Mouse (Mus musculus) forebrain, embryonic 14.5 days (tissue): ENCODE results near the gene Ptprd. TPM values are rescaled to one million over a fixed set of nuclear protein-coding genes. Genes with fewer than 3 reads are reported as not detected.
A peak's percentile ranks its signal among the peaks of the same experiment; 100 is the strongest.

Experiments used
- ATAC-seq: fragments of 200-750 bp; cut with Nextera tagmentation; 2 replicates; pipeline ENCODE4 v1.8.0; 2017; ENCODE audit warnings: mild to moderate bottlenecking, moderate library complexity
- DNase-seq: peaks from one replicate; pipeline ENCODE4 v3.0.0-alpha.2; 2015; ENCODE audit warnings: low spot score
- H3K27ac ChIP-seq: fragments of 300-500 bp; sonication (generic); 2 replicates; pipeline ENCODE4 v1.5.1; 2014; ENCODE audit warnings: low read depth, mild to moderate bottlenecking, control low read depth, low read length, moderate library complexity
- H3K27me3 ChIP-seq: fragments of 300-500 bp; sonication (generic); replicated peaks from 2 replicates; pipeline ENCODE4 v1.6.1; 2014; ENCODE audit warnings: low read length, control low read depth, mixed read lengths; ENCODE audit not compliant: control insufficient read depth, insufficient read depth
- H3K36me3 ChIP-seq: fragments of 300-500 bp; sonication (generic); 2 replicates; pipeline ENCODE4 v1.6.1; 2014; ENCODE audit warnings: low read length, control low read depth; ENCODE audit not compliant: control insufficient read depth, insufficient read depth
- H3K4me1 ChIP-seq: fragments of 300-500 bp; sonication (generic); 2 replicates; pipeline ENCODE4 v1.6.1; 2014; ENCODE audit warnings: antibody characterized with exemption, low read length, control low read depth; ENCODE audit not compliant: control insufficient read depth, insufficient read depth
- H3K4me2 ChIP-seq: fragments of 300-500 bp; sonication (generic); 2 replicates; pipeline ENCODE4 v1.6.1; 2014; ENCODE audit warnings: mild to moderate bottlenecking, control low read depth, low read length
- H3K4me3 ChIP-seq: fragments of 300-500 bp; sonication (generic); 2 replicates; pipeline ENCODE4 v1.5.1; 2014; ENCODE audit warnings: low read depth, low read length, control low read depth
- H3K9ac ChIP-seq: fragments of 300-500 bp; sonication (generic); 2 replicates; pipeline ENCODE4 v1.6.1; 2014; ENCODE audit warnings: mild to moderate bottlenecking, low read length, control low read depth, moderate library complexity
- H3K9me3 ChIP-seq: fragments of 300-500 bp; sonication (generic); replicated peaks from 2 replicates; pipeline ENCODE4 v1.6.1; 2016; ENCODE audit warnings: low read length, control low read depth, mixed read lengths; ENCODE audit not compliant: control insufficient read depth
- WGBS: fragments of 180-500 bp; shearing (Covaris S2); extraction: QIAGEN DNeasy Blood & Tissue Kit; methylation state at CpG from one replicate; pipeline ENCODE4 v1.1.7; 2014; 5-methylcytosine and 5-hydroxymethylcytosine counted together
- polyA plus RNA-seq: library from polyadenylated mRNA; unstranded; fragments of >200 nt; fragmentation: Nextera tagmentation; extraction: Ambion mirVana; gene quantifications from 2 replicates; pipeline ENCODE4 v1.2.1, GENCODE M21; 2014

The Ptprd gene
- polyA plus RNA-seq, 1 experiment from 2014 or later = 43.3 TPM

DNA sequence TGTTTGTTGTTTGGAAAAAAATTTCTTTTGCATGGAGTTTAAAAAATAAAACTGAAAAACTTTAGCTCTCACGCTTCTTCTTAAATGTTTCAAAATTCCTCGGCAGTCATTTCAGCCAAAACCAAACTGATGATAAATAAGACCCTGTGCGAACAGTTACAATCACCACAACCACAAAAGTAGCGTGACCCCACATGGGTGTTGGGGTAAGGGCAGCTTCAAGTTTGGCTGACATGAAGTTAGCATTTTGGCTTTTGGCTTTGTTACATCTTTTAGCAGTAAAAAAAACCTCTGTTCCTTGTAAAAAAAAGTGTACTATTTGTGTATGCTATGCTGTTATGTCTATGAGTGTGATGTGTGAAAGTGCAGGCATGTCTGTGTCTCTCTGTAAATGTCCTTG, 2203.2 kb downstream of the Ptprd start:
- Histone ChIP-seq H3K27me3 (no peaks in the 10 kb centered on the region), H3K9me3 (no peaks in the 10 kb centered on the region), H3K36me3 (no peaks in the 10 kb centered on the region), H3K9ac (no peak overlapping the region), H3K27ac (no peak overlapping the region), H3K4me2 (no peak overlapping the region), H3K4me3 (no peak overlapping the region), H3K4me1 (peaks cover 8% of the 10 kb centered on the region)
- ATAC-seq (no peak), DNase-seq (no peak)
- WGBS = 94% methylated on average over 4 of the region's 4 CpGs

DNA sequence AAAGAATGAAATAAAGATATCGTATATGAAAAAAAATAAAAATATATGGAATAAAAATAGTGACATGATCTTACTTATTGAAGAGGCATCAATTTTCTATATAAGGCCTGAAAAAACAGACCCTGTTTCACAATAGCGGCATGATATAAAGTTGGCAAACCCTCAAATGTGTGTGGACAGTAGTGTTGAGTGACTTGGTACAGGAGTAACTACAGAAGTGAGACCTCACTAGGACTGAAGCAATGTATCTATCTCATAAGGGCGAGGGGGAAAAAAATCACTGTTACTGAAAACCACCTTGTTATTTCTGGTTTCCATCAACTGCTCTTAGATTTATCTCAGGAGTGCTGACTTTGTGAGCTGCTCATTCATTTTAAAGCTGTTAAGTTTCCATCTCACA, 2204.5 kb downstream of the Ptprd start:
- H3K36me3 ChIP-seq = no peaks in the 10 kb centered on the region
- no peaks in the 10 kb centered on the region for H3K27me3 ChIP-seq
- no peak overlapping the region for H3K4me3 ChIP-seq
- no peak overlapping the region for H3K9ac ChIP-seq
- H3K9me3 ChIP-seq = no peaks in the 10 kb centered on the region
- 85% methylated on average over 3 of the region's 3 CpGs for WGBS
- no peak overlapping the region for H3K4me2 ChIP-seq
- ATAC-seq (no peak), DNase-seq (no peak)
- H3K27ac ChIP-seq = peak overlapping the region; percentile 40; the same call in 1 of the 2 replicates
- peaks cover 8% of the 10 kb centered on the region for H3K4me1 ChIP-seq

DNA sequence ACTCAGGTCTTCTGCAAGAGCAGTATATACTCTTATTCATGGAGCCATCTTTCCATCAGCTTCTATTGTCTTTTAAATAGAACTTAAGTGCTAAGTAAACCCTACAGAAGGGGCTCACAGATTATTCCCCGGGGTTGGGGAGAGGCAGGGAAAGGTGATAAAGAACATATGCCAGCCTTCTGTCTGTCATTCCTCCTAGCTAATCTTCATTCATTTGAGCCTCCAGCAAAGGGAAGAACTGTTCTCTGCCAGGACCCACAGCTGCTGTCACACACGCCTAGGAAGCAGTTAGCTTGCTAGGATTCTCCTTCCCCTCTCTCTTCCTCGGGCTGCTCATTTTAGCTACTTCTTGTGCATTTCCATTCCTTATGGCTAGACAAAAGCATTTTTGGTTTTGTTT, 2205.0 kb downstream of the Ptprd start:
- DNase-seq (peak; percentile 81), ATAC-seq (peak; percentile 83)
- H3K27me3 ChIP-seq = no peaks in the 10 kb centered on the region
- no peak overlapping the region for H3K4me2 ChIP-seq
- peak overlapping the region; percentile 40; the same call in 1 of the 2 replicates for H3K27ac ChIP-seq
- 39% methylated on average over 3 of the region's 3 CpGs for WGBS
- H3K9me3 ChIP-seq = no peaks in the 10 kb centered on the region
- no peak overlapping the region for H3K4me3 ChIP-seq
- no peak overlapping the region for H3K9ac ChIP-seq
- peaks cover 7% of the 10 kb centered on the region for H3K4me1 ChIP-seq
- H3K36me3 ChIP-seq = no peaks in the 10 kb centered on the region

DNA sequence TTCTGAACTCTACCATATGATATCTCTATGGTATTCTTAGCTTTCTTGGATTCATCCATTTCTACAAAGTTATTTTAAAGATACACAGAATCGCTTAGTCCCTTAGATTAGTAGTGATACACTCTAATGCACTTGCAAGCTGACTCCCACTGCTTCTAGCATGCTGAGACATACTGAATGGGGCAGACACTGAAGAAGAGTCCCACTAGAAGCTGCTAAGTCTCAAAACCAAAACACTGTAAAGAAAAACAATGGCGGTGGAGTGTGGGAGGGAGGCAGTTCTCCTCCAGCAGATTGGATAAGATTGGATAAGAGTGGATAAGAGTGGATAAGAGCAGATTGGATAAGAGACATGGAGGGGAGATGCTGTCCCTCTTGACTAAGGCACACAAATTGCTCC, 2207.6 kb downstream of the Ptprd start:
- H3K4me1 ChIP-seq = peaks cover 4% of the 10 kb centered on the region; the same call in 1 of the 2 replicates
- 83% methylated on average over 2 of the region's 2 CpGs for WGBS
- H3K9me3 ChIP-seq = no peaks in the 10 kb centered on the region
- no peaks in the 10 kb centered on the region for H3K36me3 ChIP-seq
- no peak overlapping the region for H3K9ac ChIP-seq
- no peak overlapping the region for H3K27ac ChIP-seq
- DNase-seq (no peak), ATAC-seq (no peak)
- H3K27me3 ChIP-seq = no peaks in the 10 kb centered on the region
- H3K4me2 ChIP-seq = no peak overlapping the region
- no peak overlapping the region for H3K4me3 ChIP-seq

DNA sequence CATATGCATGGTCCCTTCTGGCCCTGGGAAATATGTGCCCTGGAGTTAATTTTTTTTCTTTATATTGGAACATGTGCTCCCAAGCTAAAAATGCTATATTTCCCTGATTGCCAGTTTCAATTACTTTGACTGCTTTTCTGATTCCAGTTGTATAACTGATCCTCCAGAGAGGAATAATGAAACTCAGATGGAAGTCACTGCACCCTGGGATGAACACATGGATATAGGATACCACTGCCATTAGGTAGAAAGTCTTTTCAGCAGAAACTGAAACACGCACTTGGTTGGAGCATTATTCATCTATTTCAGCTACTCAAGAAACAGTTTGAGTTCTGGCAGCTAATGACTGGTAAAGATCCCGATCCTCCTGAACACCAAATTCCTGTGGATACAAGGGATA, 2211.5 kb downstream of the Ptprd start:
- Histone ChIP-seq H3K4me3 (no peak overlapping the region), H3K4me1 (peaks cover 4% of the 10 kb centered on the region; the same call in 1 of the 2 replicates), H3K27ac (no peak overlapping the region), H3K36me3 (no peaks in the 10 kb centered on the region), H3K4me2 (no peak overlapping the region), H3K9me3 (no peaks in the 10 kb centered on the region), H3K9ac (no peak overlapping the region), H3K27me3 (no peaks in the 10 kb centered on the region)
- 88% methylated on average over 2 of the region's 2 CpGs for WGBS
- ATAC-seq (no peak), DNase-seq (no peak)

DNA sequence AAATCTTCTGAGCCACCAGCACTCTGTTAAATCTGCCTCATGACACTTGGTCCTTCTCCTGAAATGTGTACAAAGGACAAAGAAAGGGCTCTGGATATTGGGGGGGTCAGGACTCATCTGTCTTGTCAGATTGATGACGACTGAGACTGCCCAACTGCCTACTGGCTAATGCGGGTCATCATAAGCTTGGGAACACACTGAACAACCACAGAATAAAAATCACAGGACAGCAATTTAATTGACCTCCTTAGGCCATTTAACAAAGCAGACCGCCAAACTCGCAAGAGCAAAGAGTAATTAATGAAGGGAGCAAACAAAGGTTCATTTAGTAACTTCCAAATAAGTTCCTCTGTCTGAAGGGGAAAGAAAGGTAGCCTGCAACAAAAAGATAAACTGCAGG, 2215.9 kb downstream of the Ptprd start:
- no peak for ATAC-seq
- H3K27me3 ChIP-seq = no peaks in the 10 kb centered on the region
- no peak overlapping the region for H3K4me3 ChIP-seq
- no peaks in the 10 kb centered on the region for H3K9me3 ChIP-seq
- no peak overlapping the region for H3K4me2 ChIP-seq
- H3K27ac ChIP-seq = no peak overlapping the region; the same call in 1 of the 2 replicates
- no peak for DNase-seq
- H3K4me1 ChIP-seq = peaks cover 7% of the 10 kb centered on the region; the same call in 1 of the 2 replicates
- H3K36me3 ChIP-seq = no peaks in the 10 kb centered on the region
- H3K9ac ChIP-seq = no peak overlapping the region
- 13% methylated on average over 4 of the region's 4 CpGs for WGBS

DNA sequence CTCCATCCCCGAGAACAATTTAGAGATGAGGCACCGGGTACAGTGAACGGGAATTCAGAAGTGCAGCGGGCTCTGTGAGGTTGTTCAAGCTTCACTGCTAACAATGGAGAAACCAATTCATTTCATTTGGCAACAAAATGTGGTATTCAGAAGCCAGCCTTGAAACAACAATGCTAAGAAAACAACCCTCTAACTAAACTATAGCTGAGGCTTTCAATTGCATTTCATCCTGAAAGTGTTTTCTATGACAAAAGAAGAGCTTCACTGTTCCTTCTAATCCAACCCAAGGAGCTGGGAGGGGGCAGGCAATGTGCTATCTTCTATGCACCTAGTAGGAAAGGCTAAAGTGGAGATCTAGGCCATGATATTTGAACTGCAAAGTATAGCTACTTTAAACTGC, 2217.2 kb downstream of the Ptprd start:
- DNase-seq (no peak), ATAC-seq (no peak)
- no peak overlapping the region for H3K27ac ChIP-seq
- H3K9ac ChIP-seq = no peak overlapping the region
- WGBS = 38% methylated on average over 4 of the region's 4 CpGs
- H3K36me3 ChIP-seq = no peaks in the 10 kb centered on the region
- H3K27me3 ChIP-seq = no peaks in the 10 kb centered on the region
- H3K4me1 ChIP-seq = peaks cover 7% of the 10 kb centered on the region; the same call in 1 of the 2 replicates
- no peaks in the 10 kb centered on the region for H3K9me3 ChIP-seq
- no peak overlapping the region for H3K4me2 ChIP-seq
- no peak overlapping the region for H3K4me3 ChIP-seq

DNA sequence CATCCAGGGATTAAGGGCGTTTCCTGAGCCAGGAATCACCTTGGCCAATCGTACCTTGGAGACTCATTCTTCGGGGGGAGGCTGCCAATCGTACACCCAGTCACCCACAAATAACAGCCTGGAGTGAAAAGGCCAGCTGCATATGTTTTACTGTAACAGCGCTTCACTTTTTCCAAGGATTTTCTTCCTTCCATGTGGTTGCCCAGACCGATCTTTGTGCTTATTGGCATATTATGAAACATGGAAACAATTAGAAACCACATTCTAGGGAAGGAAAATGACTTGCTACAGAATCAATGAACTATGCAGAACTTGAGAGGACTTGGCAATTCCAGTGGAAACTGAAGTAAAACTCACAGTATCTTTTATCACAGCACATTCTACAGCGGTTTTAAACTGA, 2218.7 kb downstream of the Ptprd start:
- H3K27ac ChIP-seq = no peak overlapping the region
- peaks cover 7% of the 10 kb centered on the region; the same call in 1 of the 2 replicates for H3K4me1 ChIP-seq
- H3K36me3 ChIP-seq = no peaks in the 10 kb centered on the region
- no peak overlapping the region for H3K4me2 ChIP-seq
- WGBS = 81% methylated on average over 7 of the region's 7 CpGs
- no peaks in the 10 kb centered on the region for H3K9me3 ChIP-seq
- H3K4me3 ChIP-seq = no peak overlapping the region
- no peaks in the 10 kb centered on the region for H3K27me3 ChIP-seq
- ATAC-seq (no peak), DNase-seq (no peak)
- H3K9ac ChIP-seq = no peak overlapping the region

DNA sequence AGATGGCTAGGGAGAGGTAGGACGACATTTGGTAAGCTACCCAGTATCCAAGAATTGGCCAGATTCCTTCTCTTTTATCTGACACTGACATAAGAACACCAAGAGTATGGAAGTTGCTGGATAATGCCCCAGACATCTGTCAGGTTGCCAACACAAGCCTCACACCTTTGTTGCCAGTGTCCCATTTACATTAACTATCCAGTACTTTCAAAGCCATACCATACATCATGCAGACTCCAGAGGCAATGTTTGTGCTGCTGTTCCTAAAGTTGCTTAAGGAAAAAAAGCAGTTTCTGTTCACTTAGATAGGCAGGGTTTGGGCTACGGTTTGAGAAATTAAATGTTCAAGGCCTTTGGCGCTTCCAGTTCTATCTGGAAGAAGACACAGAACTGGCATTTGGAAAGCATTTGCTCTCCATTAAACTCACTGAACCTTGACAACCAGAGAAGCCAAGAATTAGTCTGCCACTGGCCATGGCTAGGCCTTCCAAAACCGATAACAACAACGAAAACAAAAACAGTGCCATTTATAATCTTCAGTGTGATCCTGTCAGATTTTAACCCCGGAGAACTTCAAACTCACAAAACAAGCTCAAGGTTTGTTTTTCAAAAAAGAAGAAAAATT, 2220.0 kb downstream of the Ptprd start:
- no peak for ATAC-seq
- WGBS = 76% methylated on average over 6 of the region's 6 CpGs
- no peaks in the 10 kb centered on the region for H3K27me3 ChIP-seq

More for the DNA sequence above, 2220.0 kb downstream of the Ptprd start:
- Histone ChIP-seq H3K27ac (no peak overlapping the region), H3K9ac (no peak overlapping the region), H3K9me3 (no peaks in the 10 kb centered on the region), H3K36me3 (no peaks in the 10 kb centered on the region), H3K4me3 (no peak overlapping the region), H3K4me1 (peaks cover 7% of the 10 kb centered on the region; the same call in 1 of the 2 replicates), H3K4me2 (no peak overlapping the region)
- no peak for DNase-seq
